Mouse (Mus musculus) megakaryocyte, embryonic 14.5 days (primary cell): ENCODE measurements at regions not wholly inside any gene's neighbourhood (a gene's known extent, or its start where the extent isn't known, plus 50 kb on each side); places are given as distances from the start of the nearest gene placed in this dataset.

Experiments
- FLI1 ChIP-seq: IDR thresholded peaks from 2 replicates; pipeline ENCODE4 v1.6.1; 2012; ENCODE audit warnings: low read length, inconsistent platforms, mixed read lengths
- GATA1 ChIP-seq: IDR thresholded peaks from 3 replicates; pipeline ENCODE4 v1.6.1; 2012; ENCODE audit warnings: mixed read lengths, low read length, inconsistent platforms, borderline replicate concordance

GRCm38 (mm10) chr10:51181752-51182151 is 287.2 kb downstream of the Sim1 start:
- TF ChIP-seq GATA1 (no peak), FLI1 (no peak)
